Mouse (Mus musculus) c-Kit-positive CD71-positive TER-119-negative erythroid progenitor cells, embryonic 14.5 days (primary cell): Measurements from ENCODE around the gene Sart1.
"Not testable (repeated sequence)": the region's sequence is repeated elsewhere in the genome, so short reads cannot be mapped to it uniquely, and the experiment has no call there.

ENCODE experiments used
- DNase-seq: peaks from one replicate; pipeline ENCODE4 v3.0.0-alpha.2; 2013; ENCODE audit warnings: low read depth

The Sart1 gene

DNA sequence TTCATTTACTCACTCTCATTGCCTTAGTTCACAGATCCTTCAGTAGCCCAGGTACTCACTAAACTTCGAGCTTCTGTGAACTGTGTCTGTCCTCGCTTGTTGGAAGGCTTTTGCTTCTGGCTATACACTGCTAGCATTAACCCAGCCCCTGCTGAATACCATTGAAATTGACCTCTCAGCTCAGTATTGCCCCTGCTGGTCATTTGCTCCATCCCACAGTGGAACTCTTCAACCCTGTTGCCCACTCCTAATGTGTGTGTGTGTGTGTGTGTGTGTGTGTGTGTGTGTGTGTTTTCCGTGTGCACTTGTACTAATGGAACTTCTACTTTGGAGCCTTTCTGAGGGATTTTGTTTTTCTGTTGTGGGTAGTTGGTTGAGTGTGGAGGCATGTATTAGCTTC is 17.6 kb downstream of the Sart1 start:
- DNase-seq = no peak

DNA sequence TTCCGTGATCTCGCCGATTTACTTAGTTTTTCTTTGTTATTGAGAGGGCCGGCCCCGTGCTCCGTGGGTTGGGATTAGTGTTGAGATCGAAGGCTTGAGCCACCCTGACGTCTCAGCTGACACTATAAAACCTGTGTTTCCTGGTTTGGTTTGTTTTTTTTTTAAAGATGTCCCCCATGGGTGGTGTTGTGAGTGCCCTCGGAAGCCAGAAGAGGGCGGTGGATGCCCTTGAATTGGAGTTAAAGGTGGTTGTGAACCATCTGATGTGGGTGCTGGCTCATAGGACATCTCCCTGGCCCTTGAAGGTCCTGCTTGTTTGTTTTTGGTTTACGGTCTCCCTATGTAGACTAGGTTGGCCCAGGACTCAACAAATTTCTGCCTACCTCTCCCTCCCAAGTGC is 21.0 kb downstream of the Sart1 start:
- DNase-seq = peak; percentile 42

- no peak for DNase-seq
Observed at GRCm38 (mm10) chr19:5367053-5367359, 21.5 kb downstream of the Sart1 start, which contains the start of gene Banf1. Gene Banf1 (minus strand): TSS chr19:5367168.

GRCm38 (mm10) chr19:5366175-5367052 is 22.1 kb downstream of the Sart1 start, which contains the start of gene Eif1ad:
Gene Eif1ad (plus strand): TSS chr19:5366741.
- peak; percentile 95 for DNase-seq

GRCm38 (mm10) chr19:5365751-5366150 is 22.8 kb downstream of the Sart1 start:
- DNase-seq = no peak

- DNase-seq = no peak
Observed at GRCm38 (mm10) chr19:5364124-5364523, 24.4 kb downstream of the Sart1 start.

- no peak for DNase-seq
Observed at GRCm38 (mm10) chr19:5362186-5362585, 26.3 kb downstream of the Sart1 start.

- DNase-seq = no peak
Observed at GRCm38 (mm10) chr19:5356080-5356479, 32.4 kb downstream of the Sart1 start.

- DNase-seq = no peak
Observed at GRCm38 (mm10) chr19:5353609-5354008, 34.9 kb downstream of the Sart1 start.

DNA sequence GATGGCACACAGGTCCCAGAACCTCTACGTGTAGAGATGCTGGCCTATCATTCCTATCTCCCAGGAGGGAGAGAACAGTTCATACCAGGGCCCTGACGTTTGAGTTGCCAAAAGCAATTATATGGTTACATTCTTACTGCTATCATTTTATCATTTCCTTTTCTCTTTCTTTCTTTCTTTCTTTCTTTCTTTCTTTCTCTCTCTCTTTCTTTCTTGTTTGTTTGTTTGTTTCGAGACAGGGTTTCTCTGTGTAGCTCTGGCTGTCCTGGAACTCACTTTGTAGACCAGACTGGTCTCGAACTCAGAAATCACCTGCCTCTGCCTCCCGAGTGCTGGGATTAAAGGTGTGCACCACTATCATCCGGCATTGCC is 39.0 kb downstream of the Sart1 start, which contains the start of gene Cst6:
Cst6 (minus strand) TSS at position 73 of the 372 bp plus-strand sequence.
- not testable (repeated sequence) for DNase-seq

DNA sequence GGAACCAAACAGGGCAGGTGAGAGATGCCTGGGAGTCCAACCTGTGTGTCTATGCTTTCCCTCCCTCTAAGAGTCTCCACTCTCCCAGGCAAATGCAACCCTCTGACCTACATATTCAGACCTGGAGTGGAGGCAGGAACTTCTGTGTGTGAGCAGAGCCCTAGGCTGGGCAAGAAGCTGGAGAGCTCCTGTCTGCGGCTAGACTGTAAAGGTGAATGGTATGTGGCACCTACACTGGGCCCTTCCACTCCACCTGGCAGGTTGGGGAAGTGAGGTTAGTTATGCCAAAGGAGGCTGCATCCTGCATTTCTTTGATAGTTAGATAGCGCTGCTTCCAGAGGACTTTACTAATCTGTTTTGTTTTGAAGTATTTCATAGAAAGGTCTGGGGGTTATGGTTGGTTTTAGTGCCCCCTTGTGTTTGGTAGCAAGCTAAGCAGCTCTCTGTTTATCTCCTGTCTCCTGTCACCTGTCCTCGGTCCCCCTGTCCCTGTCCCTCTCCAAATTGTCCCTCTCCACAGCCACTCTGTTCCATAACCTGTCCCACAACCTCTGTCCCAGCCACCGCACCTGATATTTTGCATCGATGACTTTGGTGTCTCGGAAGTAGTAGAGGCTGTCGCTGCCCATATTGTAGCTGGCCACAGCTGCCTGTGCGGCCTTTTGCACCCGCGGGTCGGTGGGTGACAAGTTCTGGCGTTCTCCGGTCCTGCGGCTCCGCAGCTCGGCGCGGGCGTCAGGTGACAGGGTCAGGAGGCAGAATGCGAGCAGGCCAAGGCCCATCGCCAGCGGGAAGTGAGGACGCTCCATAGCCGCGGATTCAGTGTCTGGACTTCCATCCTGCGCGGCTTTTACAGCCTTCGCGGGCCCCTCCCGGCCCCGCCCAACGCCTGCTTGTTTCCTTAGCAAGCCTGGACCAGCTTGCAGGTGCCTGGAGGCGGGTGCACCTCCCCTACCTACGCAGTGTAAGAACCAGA is 39.7 kb downstream of the Sart1 start:
- no peak for DNase-seq

GRCm38 (mm10) chr19:5348064-5348463 is 40.4 kb downstream of the Sart1 start:
- no peak for DNase-seq

GRCm38 (mm10) chr19:5345297-5346131 is 43.0 kb downstream of the Sart1 start:
- no peak for DNase-seq

- DNase-seq = no peak
Observed at GRCm38 (mm10) chr19:5341360-5341759, 47.1 kb downstream of the Sart1 start.

DNA sequence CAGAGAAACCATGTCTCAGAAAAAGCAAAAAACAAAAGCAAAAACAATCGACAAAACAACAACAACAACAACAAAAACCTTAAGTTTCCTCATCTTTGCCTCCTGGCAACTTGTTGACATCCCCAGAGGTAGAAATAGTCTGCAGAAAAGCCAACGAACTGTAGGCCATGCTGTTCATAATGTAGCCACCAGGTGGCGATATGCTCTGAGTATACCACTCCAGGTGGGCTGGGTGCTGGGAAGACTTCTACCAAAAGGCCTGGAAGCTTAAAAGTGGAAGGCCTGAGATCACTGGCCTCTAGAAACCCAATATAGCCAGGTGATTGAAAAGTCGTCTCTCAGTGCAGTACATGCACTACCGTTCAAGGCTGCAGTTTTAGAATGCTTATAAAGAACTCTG is 50.5 kb downstream of the Sart1 start:
- DNase-seq = peak; percentile 52

GRCm38 (mm10) chr19:5335441-5335840 is 53.1 kb downstream of the Sart1 start, which contains the start of gene Catsper1:
Gene Catsper1 (plus strand): TSS chr19:5335741.
- no peak for DNase-seq

DNA sequence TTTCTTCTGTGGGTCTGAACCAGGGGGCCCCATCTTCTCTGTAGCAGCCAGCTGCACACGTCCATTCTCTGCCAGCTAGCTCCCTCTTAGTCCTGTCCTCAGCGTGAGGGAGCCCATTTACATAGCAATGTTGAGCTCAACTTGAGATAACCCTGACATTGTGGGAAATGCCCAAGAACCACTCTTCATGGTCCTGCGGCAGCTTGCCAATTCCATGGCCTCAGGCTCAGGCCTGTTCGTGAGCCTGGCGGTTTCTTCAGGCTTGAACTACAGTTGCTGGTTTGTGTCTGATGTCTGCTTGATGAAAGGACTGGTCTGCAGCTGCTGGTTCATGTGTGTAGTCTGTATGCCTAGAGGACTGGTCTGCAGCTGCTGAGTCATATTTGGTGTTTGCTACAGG is 53.8 kb downstream of the Sart1 start:
- DNase-seq = no peak

DNA sequence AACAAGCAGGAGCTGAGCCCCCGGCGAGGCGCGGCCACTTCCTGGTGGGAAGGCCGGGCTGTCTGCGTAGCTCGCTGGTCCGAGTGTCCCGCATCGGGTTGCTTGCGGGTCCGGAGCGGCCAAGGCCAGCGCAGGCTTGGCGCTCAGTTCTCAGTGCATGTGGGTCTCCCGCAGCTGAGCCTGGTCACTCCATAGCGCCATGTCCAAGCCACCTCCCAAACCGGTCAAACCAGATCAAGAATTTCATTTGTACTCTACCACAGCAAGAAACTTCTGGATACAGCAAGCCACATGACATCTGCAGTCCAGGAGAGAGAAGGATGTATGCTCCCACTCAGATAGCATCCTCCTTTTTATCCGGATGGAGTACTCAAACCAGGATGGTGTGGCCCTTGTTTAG is 60.5 kb downstream of the Sart1 start:
- DNase-seq = no peak
